Mouse (Mus musculus): Measurements from ENCODE around the gene Slc22a5.

Slc22a5 gene

GRCm38 (mm10) chr11:53839663-53840642 lies 51.5 kb downstream of the Slc22a5 start:
- DNase-seq (ENCODE audit: extremely low spot score): no peak

- DNase-seq (ENCODE audit: extremely low spot score): no peak
Observed at GRCm38 (mm10) chr11:53839147-53839546, 52.3 kb downstream of the Slc22a5 start.

GRCm38 (mm10) chr11:53837731-53838130 lies 53.7 kb downstream of the Slc22a5 start:
- no peak for DNase-seq (ENCODE audit: extremely low spot score)

- no peak for DNase-seq (ENCODE audit: extremely low spot score)
Observed at GRCm38 (mm10) chr11:53835379-53836010, 56.0 kb downstream of the Slc22a5 start.

- no peak for DNase-seq (ENCODE audit: extremely low spot score)
Observed at GRCm38 (mm10) chr11:53825409-53825808, 66.1 kb downstream of the Slc22a5 start.

GRCm38 (mm10) chr11:53821945-53822338 lies 69.5 kb downstream of the Slc22a5 start:
- no peak for DNase-seq (ENCODE audit: extremely low spot score)

- DNase-seq (ENCODE audit: extremely low spot score): no peak
Observed at GRCm38 (mm10) chr11:53821230-53821944, 70.1 kb downstream of the Slc22a5 start.

- no peak for DNase-seq (ENCODE audit: extremely low spot score)
Observed at GRCm38 (mm10) chr11:53820516-53821170, 70.8 kb downstream of the Slc22a5 start.

GRCm38 (mm10) chr11:53819511-53819910 lies 71.9 kb downstream of the Slc22a5 start:
- DNase-seq (ENCODE audit: extremely low spot score): no peak

- DNase-seq (ENCODE audit: extremely low spot score): no peak
Observed at GRCm38 (mm10) chr11:53818794-53819193, 72.7 kb downstream of the Slc22a5 start.

GRCm38 (mm10) chr11:53816841-53817375 lies 74.6 kb downstream of the Slc22a5 start:
- no peak for DNase-seq (ENCODE audit: extremely low spot score)

GRCm38 (mm10) chr11:53814810-53815209 lies 76.7 kb downstream of the Slc22a5 start:
- DNase-seq (ENCODE audit: extremely low spot score): no peak
